Mouse (Mus musculus): ENCODE results near the gene Gcm1. TPM values are rescaled to one million over a fixed set of nuclear protein-coding genes. Genes with fewer than 3 reads are reported as not detected.
"Not testable (repeated sequence)": the region's sequence is repeated elsewhere in the genome, so short reads cannot be mapped to it uniquely, and the experiment has no call there.

The Gcm1 gene
- polyA plus RNA-seq, 1 experiment from 2014 or later: not detected

DNA sequence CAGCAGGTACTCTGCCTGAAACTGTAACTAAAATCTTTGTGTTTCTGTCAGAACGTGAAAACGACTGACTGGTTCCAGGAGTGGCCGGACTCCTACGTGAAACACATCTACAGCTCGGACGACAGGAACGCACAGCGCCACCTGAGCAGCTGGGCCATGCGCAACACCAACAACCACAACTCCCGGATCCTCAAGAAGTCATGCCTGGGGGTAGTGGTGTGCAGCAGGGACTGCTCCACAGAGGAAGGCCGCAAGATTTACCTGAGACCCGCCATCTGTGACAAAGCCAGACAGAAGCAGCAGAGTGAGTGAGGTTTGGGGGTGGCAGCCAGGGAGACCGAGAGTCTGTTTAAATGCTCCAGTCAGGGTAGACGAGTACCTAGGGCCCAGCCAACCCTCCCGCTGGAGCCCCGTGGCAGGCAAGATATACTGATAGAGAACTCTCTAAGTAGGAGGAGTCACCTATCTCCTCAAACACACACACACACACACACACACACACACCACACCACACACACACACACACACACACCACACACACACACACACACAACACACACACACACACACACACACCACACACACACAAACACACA, 7.9 kb downstream of the Gcm1 start:
- 69% methylated on average over 16 of the region's 16 CpGs for WGBS (ENCODE audit: insufficient replicate concordance)
- H3K9me3 ChIP-seq (replicated peaks; ENCODE audit: control insufficient read depth, low read length): no peaks in the 10 kb centered on the region
- no peak for ATAC-seq (replicated peaks; ENCODE audit: insufficient number of reproducible peaks, low FRiP score, low TSS enrichment)
- no peaks in the 10 kb centered on the region for H3K27me3 ChIP-seq (ENCODE audit: control insufficient read depth, insufficient read depth, low read length)
- no peak overlapping the region for H3K4me2 ChIP-seq
- no peaks in the 10 kb centered on the region for H3K36me3 ChIP-seq (ENCODE audit: control insufficient read depth, insufficient read depth, low read length)
- H3K9ac ChIP-seq (ENCODE audit: low read depth, low read length): no peak overlapping the region
- H3K27ac ChIP-seq (ENCODE audit: low read depth, low read length): no peak overlapping the region
- no peak overlapping the region for H3K4me3 ChIP-seq (ENCODE audit: low read depth, low read length)
- H3K4me1 ChIP-seq (ENCODE audit: control insufficient read depth, insufficient read depth, low read length): peaks cover 8% of the 10 kb centered on the region; the same call in 1 of the 2 replicates

DNA sequence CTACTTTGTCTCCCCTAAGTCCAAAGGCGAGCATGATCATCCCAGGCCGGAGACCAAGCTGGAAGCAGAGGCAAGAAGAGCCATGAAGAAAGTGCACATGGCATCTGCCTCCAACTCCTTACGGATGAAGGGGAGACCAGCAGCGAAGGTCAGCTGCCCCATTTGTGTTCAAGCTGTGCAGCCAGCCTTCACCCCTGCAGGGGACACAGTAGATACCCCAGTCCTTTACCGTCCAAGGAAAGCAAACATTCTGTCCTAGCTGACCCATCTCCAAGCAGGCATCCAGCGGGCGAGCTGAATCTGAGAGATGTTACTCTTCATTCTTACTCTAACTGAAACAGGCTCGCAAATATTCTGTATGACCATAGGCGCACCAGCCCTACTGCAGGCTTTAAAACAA, 10.7 kb downstream of the Gcm1 start:
- Histone ChIP-seq H3K27me3 (ENCODE audit: control insufficient read depth, insufficient read depth, low read length) (no peaks in the 10 kb centered on the region), H3K9ac (ENCODE audit: low read depth, low read length) (no peak overlapping the region), H3K36me3 (ENCODE audit: control insufficient read depth, insufficient read depth, low read length) (no peaks in the 10 kb centered on the region), H3K4me3 (ENCODE audit: low read depth, low read length) (no peak overlapping the region), H3K4me2 (no peak overlapping the region), H3K9me3 (replicated peaks; ENCODE audit: control insufficient read depth, low read length) (no peaks in the 10 kb centered on the region), H3K4me1 (ENCODE audit: control insufficient read depth, insufficient read depth, low read length) (peaks cover 8% of the 10 kb centered on the region; the same call in 1 of the 2 replicates), H3K27ac (ENCODE audit: low read depth, low read length) (no peak overlapping the region)
- 75% methylated on average over 9 of the region's 9 CpGs for WGBS (ENCODE audit: insufficient replicate concordance)
- no peak for ATAC-seq (replicated peaks; ENCODE audit: insufficient number of reproducible peaks, low FRiP score, low TSS enrichment)

- Histone ChIP-seq H3K27ac (ENCODE audit: low read depth, low read length) (no peak overlapping the region), H3K36me3 (ENCODE audit: control insufficient read depth, insufficient read depth, low read length) (no peaks in the 10 kb centered on the region), H3K4me2 (no peak overlapping the region), H3K9ac (ENCODE audit: low read depth, low read length) (no peak overlapping the region), H3K27me3 (ENCODE audit: control insufficient read depth, insufficient read depth, low read length) (no peaks in the 10 kb centered on the region), H3K4me1 (ENCODE audit: control insufficient read depth, insufficient read depth, low read length) (peaks cover 5% of the 10 kb centered on the region; the same call in 1 of the 2 replicates), H3K9me3 (replicated peaks; ENCODE audit: control insufficient read depth, low read length) (no peaks in the 10 kb centered on the region), H3K4me3 (ENCODE audit: low read depth, low read length) (no peak overlapping the region)
- no peak for ATAC-seq (replicated peaks; ENCODE audit: insufficient number of reproducible peaks, low FRiP score, low TSS enrichment)
- WGBS (ENCODE audit: insufficient replicate concordance): 67% methylated on average over 10 of the region's 10 CpGs
These were observed 12.4 kb downstream of the Gcm1 start for GRCm38 (mm10) chr9:78064121-78064520.

DNA sequence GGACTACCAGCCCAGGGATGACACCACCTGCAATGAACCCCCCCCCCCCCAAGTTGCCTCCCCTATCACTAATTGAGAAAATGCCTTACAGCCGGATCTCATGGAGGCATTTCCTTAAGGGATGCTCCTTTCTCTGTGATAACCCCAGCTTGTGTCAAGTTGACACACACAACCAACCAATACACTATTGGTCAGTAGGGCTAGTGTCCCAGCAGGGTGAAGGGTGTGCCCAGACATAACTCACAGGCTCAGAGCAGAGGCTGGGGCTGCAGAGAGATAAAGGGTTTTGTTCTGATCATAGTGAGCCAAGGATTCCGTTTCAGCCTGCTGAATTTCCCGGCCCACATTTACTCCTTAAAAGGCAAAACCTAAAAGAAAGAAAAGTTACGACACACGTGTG, 18.8 kb downstream of the Gcm1 start:
- H3K4me1 ChIP-seq (ENCODE audit: control insufficient read depth, insufficient read depth, low read length): no peaks in the 10 kb centered on the region
- no peak overlapping the region for H3K27ac ChIP-seq (ENCODE audit: low read depth, low read length)
- no peaks in the 10 kb centered on the region for H3K27me3 ChIP-seq (ENCODE audit: control insufficient read depth, insufficient read depth, low read length)
- 69% methylated on average over 5 of the region's 5 CpGs for WGBS (ENCODE audit: insufficient replicate concordance)
- H3K36me3 ChIP-seq (ENCODE audit: control insufficient read depth, insufficient read depth, low read length): no peaks in the 10 kb centered on the region
- no peak overlapping the region for H3K9ac ChIP-seq (ENCODE audit: low read depth, low read length)
- no peak overlapping the region for H3K4me2 ChIP-seq
- no peak overlapping the region for H3K4me3 ChIP-seq (ENCODE audit: low read depth, low read length)
- H3K9me3 ChIP-seq (replicated peaks; ENCODE audit: control insufficient read depth, low read length): no peaks in the 10 kb centered on the region
- no peak for ATAC-seq (replicated peaks; ENCODE audit: insufficient number of reproducible peaks, low FRiP score, low TSS enrichment)

DNA sequence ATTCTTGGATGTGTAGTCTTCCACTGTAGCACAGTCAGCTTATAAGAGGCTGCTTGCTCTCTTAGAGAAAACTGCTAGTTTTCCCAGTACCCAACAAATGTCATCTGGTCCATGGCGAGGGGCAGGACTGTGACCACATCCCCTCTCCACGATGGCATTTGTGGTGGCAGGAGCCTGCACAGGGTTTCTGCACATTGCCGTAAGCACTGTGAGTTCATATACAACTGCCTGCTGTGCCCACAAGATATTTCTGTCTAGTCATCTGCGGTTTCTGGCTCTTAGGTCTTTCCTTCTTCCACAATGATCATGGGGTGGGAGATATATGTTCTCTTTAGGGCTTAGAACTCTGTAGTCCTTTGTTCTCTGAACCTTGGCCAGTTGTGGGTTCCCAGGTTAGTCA, 19.9 kb downstream of the Gcm1 start:
- H3K9ac ChIP-seq (ENCODE audit: low read depth, low read length): no peak overlapping the region
- ATAC-seq (replicated peaks; ENCODE audit: insufficient number of reproducible peaks, low FRiP score, low TSS enrichment): no peak
- no peaks in the 10 kb centered on the region for H3K4me1 ChIP-seq (ENCODE audit: control insufficient read depth, insufficient read depth, low read length)
- H3K27ac ChIP-seq (ENCODE audit: low read depth, low read length): no peak overlapping the region
- H3K36me3 ChIP-seq (ENCODE audit: control insufficient read depth, insufficient read depth, low read length): no peaks in the 10 kb centered on the region
- WGBS (ENCODE audit: insufficient replicate concordance): 78% methylated on average over 4 of the region's 4 CpGs
- H3K9me3 ChIP-seq (replicated peaks; ENCODE audit: control insufficient read depth, low read length): no peaks in the 10 kb centered on the region
- no peaks in the 10 kb centered on the region for H3K27me3 ChIP-seq (ENCODE audit: control insufficient read depth, insufficient read depth, low read length)
- no peak overlapping the region for H3K4me2 ChIP-seq
- H3K4me3 ChIP-seq (ENCODE audit: low read depth, low read length): no peak overlapping the region

- H3K4me1 ChIP-seq (ENCODE audit: control insufficient read depth, insufficient read depth, low read length); H3K9ac ChIP-seq (ENCODE audit: low read depth, low read length); H3K4me3 ChIP-seq (ENCODE audit: low read depth, low read length); H3K27me3 ChIP-seq (ENCODE audit: control insufficient read depth, insufficient read depth, low read length); H3K9me3 ChIP-seq (replicated peaks; ENCODE audit: control insufficient read depth, low read length); H3K36me3 ChIP-seq (ENCODE audit: control insufficient read depth, insufficient read depth, low read length); ATAC-seq (replicated peaks; ENCODE audit: insufficient number of reproducible peaks, low FRiP score, low TSS enrichment); H3K4me2 ChIP-seq; H3K27ac ChIP-seq (ENCODE audit: low read depth, low read length): not testable (repeated sequence)
- WGBS (ENCODE audit: insufficient replicate concordance): 91% methylated on average over 3 of the region's 3 CpGs
These were observed 21.6 kb downstream of the Gcm1 start for GRCm38 (mm10) chr9:78073291-78073690.

DNA sequence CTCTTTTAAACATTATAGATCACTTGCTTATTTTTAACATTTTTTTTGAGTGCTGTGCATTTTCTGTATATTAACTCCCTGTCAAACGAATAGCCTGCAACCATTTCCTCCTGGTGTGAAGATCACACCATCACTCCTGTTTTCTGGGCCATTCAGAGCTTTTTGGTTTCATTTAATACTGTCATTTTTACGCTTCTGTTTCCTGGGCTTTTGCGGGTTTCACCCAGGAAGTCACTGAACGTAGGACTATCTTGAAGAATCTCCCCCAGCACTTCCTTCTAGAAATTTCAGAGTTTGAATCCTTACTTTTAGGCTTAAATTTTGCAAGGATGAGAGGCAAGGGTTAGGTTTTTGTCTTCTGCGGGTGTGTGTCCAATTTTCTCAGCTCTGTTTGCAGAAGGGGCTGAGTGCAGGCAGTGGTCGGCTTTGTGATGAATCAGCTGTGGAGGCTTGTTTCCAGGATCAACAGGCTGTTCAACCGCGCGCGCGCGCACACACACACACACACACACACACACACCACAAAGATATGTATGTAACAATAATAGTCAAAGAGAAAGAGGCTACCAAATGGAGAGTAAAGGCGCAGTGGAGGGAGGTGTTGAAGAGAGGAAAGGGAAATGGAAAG, 22.1 kb downstream of the Gcm1 start:
- no peak overlapping the region for H3K4me2 ChIP-seq
- no peak for ATAC-seq (replicated peaks; ENCODE audit: insufficient number of reproducible peaks, low FRiP score, low TSS enrichment)
- no peaks in the 10 kb centered on the region for H3K4me1 ChIP-seq (ENCODE audit: control insufficient read depth, insufficient read depth, low read length)
- no peak overlapping the region for H3K27ac ChIP-seq (ENCODE audit: low read depth, low read length)
- no peaks in the 10 kb centered on the region for H3K36me3 ChIP-seq (ENCODE audit: control insufficient read depth, insufficient read depth, low read length)
- no peaks in the 10 kb centered on the region for H3K27me3 ChIP-seq (ENCODE audit: control insufficient read depth, insufficient read depth, low read length)
- no peak overlapping the region for H3K4me3 ChIP-seq (ENCODE audit: low read depth, low read length)
- WGBS (ENCODE audit: insufficient replicate concordance): 88% methylated on average over 13 of the region's 13 CpGs
- H3K9me3 ChIP-seq (replicated peaks; ENCODE audit: control insufficient read depth, low read length): no peaks in the 10 kb centered on the region
- H3K9ac ChIP-seq (ENCODE audit: low read depth, low read length): no peak overlapping the region

GRCm38 (mm10) chr9:78075256-78075655, 23.5 kb downstream of the Gcm1 start:
- no peaks in the 10 kb centered on the region for H3K9me3 ChIP-seq (replicated peaks; ENCODE audit: control insufficient read depth, low read length)
- no peak overlapping the region for H3K4me2 ChIP-seq
- no peak overlapping the region for H3K4me3 ChIP-seq (ENCODE audit: low read depth, low read length)
- no peaks in the 10 kb centered on the region for H3K4me1 ChIP-seq (ENCODE audit: control insufficient read depth, insufficient read depth, low read length)
- no peak for ATAC-seq (replicated peaks; ENCODE audit: insufficient number of reproducible peaks, low FRiP score, low TSS enrichment)
- H3K27ac ChIP-seq (ENCODE audit: low read depth, low read length): no peak overlapping the region
- no peaks in the 10 kb centered on the region for H3K27me3 ChIP-seq (ENCODE audit: control insufficient read depth, insufficient read depth, low read length)
- H3K9ac ChIP-seq (ENCODE audit: low read depth, low read length): no peak overlapping the region
- H3K36me3 ChIP-seq (ENCODE audit: control insufficient read depth, insufficient read depth, low read length): no peaks in the 10 kb centered on the region
- 84% methylated on average over 3 of the region's 3 CpGs for WGBS (ENCODE audit: insufficient replicate concordance)

GRCm38 (mm10) chr9:78078240-78078639, 26.5 kb downstream of the Gcm1 start:
- ATAC-seq (replicated peaks; ENCODE audit: insufficient number of reproducible peaks, low FRiP score, low TSS enrichment): no peak
- H3K27ac ChIP-seq (ENCODE audit: low read depth, low read length): no peak overlapping the region
- no peak overlapping the region for H3K9ac ChIP-seq (ENCODE audit: low read depth, low read length)
- H3K9me3 ChIP-seq (replicated peaks; ENCODE audit: control insufficient read depth, low read length): no peaks in the 10 kb centered on the region
- no peaks in the 10 kb centered on the region for H3K27me3 ChIP-seq (ENCODE audit: control insufficient read depth, insufficient read depth, low read length)
- H3K4me3 ChIP-seq (ENCODE audit: low read depth, low read length): no peak overlapping the region
- H3K4me1 ChIP-seq (ENCODE audit: control insufficient read depth, insufficient read depth, low read length): no peaks in the 10 kb centered on the region
- H3K36me3 ChIP-seq (ENCODE audit: control insufficient read depth, insufficient read depth, low read length): peaks cover 2% of the 10 kb centered on the region; the same call in 1 of the 2 replicates
- 21% methylated on average over 2 of the region's 2 CpGs for WGBS (ENCODE audit: insufficient replicate concordance)
- no peak overlapping the region for H3K4me2 ChIP-seq

Measured in heart, embryonic 11.5 days (tissue).